Mouse (Mus musculus): ENCODE results near the gene Kcnn3. TPM values are rescaled to one million over a fixed set of nuclear protein-coding genes. Genes with fewer than 3 reads are reported as not detected.

Gene Kcnn3
- 3.5 and 4.0 TPM in 2 replicates for polyA plus RNA-seq (2015; fragmentation: Nextera tagmentation; extraction: Ambion mirVana)

GRCm38 (mm10) chr3:89519894-89520293 lies at the start of gene Kcnn3:
Kcnn3 (plus strand) TSS chr3:89520164.
- ATAC-seq (replicated peaks; ENCODE audit: extremely low read depth, insufficient read depth, low FRiP score): peak; percentile 85
- WGBS: under 1% methylated on average over 15 of the region's 15 CpGs
- H3K36me3 ChIP-seq (ENCODE audit: control insufficient read depth, insufficient read depth): no peaks in the 10 kb centered on the region

GRCm38 (mm10) chr3:89472280-89472679 lies 47.7 kb upstream of the Kcnn3 start:
- Histone ChIP-seq H3K27ac (ENCODE audit: low read length) (no peak overlapping the region), H3K4me3 (ENCODE audit: low read length) (no peak overlapping the region), H3K4me2 (ENCODE audit: low read depth, low read length) (no peak overlapping the region), H3K9me3 (replicated peaks; ENCODE audit: control insufficient read depth, low read length) (no peaks in the 10 kb centered on the region), H3K27me3 (ENCODE audit: control insufficient read depth, insufficient read depth, low read length) (no peaks in the 10 kb centered on the region), H3K36me3 (ENCODE audit: control insufficient read depth, insufficient read depth) (peaks cover 2% of the 10 kb centered on the region; the same call in 1 of the 2 replicates), H3K4me1 (ENCODE audit: control insufficient read depth, insufficient read depth, low read length) (no peaks in the 10 kb centered on the region), H3K9ac (ENCODE audit: low read length) (no peak overlapping the region)
- no peak for ATAC-seq (replicated peaks; ENCODE audit: extremely low read depth, insufficient read depth, low FRiP score)
- WGBS: 74% methylated on average over 7 of the region's 7 CpGs

More at GRCm38 (mm10) chr3:89519894-89520293, at the start of gene Kcnn3:
- peak within 1 kb of the TSS; percentile 92 for H3K4me2 ChIP-seq (ENCODE audit: low read depth, low read length)
- peaks cover 5% of the 10 kb centered on the region for H3K9me3 ChIP-seq (replicated peaks; ENCODE audit: control insufficient read depth, low read length)
- peaks cover 39% of the 10 kb centered on the region for H3K27me3 ChIP-seq (ENCODE audit: control insufficient read depth, insufficient read depth, low read length)
- H3K27ac ChIP-seq (ENCODE audit: low read length): no peak within 1 kb of the TSS
- peaks cover 20% of the 10 kb centered on the region for H3K4me1 ChIP-seq (ENCODE audit: control insufficient read depth, insufficient read depth, low read length)
- peak within 1 kb of the TSS; percentile 62 for H3K9ac ChIP-seq (ENCODE audit: low read length)
- peak within 1 kb of the TSS; percentile 51 for H3K4me3 ChIP-seq (ENCODE audit: low read length)

GRCm38 (mm10) chr3:89473838-89474237 lies 46.1 kb upstream of the Kcnn3 start:
- no peaks in the 10 kb centered on the region for H3K9me3 ChIP-seq (replicated peaks; ENCODE audit: control insufficient read depth, low read length)
- H3K27ac ChIP-seq (ENCODE audit: low read length): no peak overlapping the region
- no peak overlapping the region for H3K4me3 ChIP-seq (ENCODE audit: low read length)
- no peak overlapping the region for H3K4me2 ChIP-seq (ENCODE audit: low read depth, low read length)
- H3K36me3 ChIP-seq (ENCODE audit: control insufficient read depth, insufficient read depth): no peaks in the 10 kb centered on the region
- no peak overlapping the region for H3K9ac ChIP-seq (ENCODE audit: low read length)
- whole genome bisulfite sequencing: 78% methylated on average over 6 of the region's 6 CpGs
- H3K4me1 ChIP-seq (ENCODE audit: control insufficient read depth, insufficient read depth, low read length): no peaks in the 10 kb centered on the region
- no peaks in the 10 kb centered on the region for H3K27me3 ChIP-seq (ENCODE audit: control insufficient read depth, insufficient read depth, low read length)
- no peak for ATAC-seq (replicated peaks; ENCODE audit: extremely low read depth, insufficient read depth, low FRiP score)

GRCm38 (mm10) chr3:89479055-89479454 lies 40.9 kb upstream of the Kcnn3 start:
- H3K27me3 ChIP-seq (ENCODE audit: control insufficient read depth, insufficient read depth, low read length): no peaks in the 10 kb centered on the region
- no peaks in the 10 kb centered on the region for H3K9me3 ChIP-seq (replicated peaks; ENCODE audit: control insufficient read depth, low read length)
- ATAC-seq (replicated peaks; ENCODE audit: extremely low read depth, insufficient read depth, low FRiP score): no peak
- H3K36me3 ChIP-seq (ENCODE audit: control insufficient read depth, insufficient read depth): no peaks in the 10 kb centered on the region
- no peak overlapping the region for H3K4me3 ChIP-seq (ENCODE audit: low read length)
- no peak overlapping the region for H3K9ac ChIP-seq (ENCODE audit: low read length)
- no peak overlapping the region for H3K4me2 ChIP-seq (ENCODE audit: low read depth, low read length)
- no peaks in the 10 kb centered on the region for H3K4me1 ChIP-seq (ENCODE audit: control insufficient read depth, insufficient read depth, low read length)
- H3K27ac ChIP-seq (ENCODE audit: low read length): no peak overlapping the region
- 73% methylated on average over 6 of the region's 6 CpGs for WGBS

GRCm38 (mm10) chr3:89481488-89481887 lies 38.5 kb upstream of the Kcnn3 start:
- no peak overlapping the region for H3K27ac ChIP-seq (ENCODE audit: low read length)
- no peak overlapping the region for H3K9ac ChIP-seq (ENCODE audit: low read length)
- H3K36me3 ChIP-seq (ENCODE audit: control insufficient read depth, insufficient read depth): no peaks in the 10 kb centered on the region
- 46% methylated on average over 2 of the region's 2 CpGs for WGBS
- H3K4me2 ChIP-seq (ENCODE audit: low read depth, low read length): no peak overlapping the region
- ATAC-seq (replicated peaks; ENCODE audit: extremely low read depth, insufficient read depth, low FRiP score): no peak
- peaks cover 3% of the 10 kb centered on the region; the same call in 1 of the 2 replicates for H3K4me1 ChIP-seq (ENCODE audit: control insufficient read depth, insufficient read depth, low read length)
- H3K27me3 ChIP-seq (ENCODE audit: control insufficient read depth, insufficient read depth, low read length): no peaks in the 10 kb centered on the region
- no peaks in the 10 kb centered on the region for H3K9me3 ChIP-seq (replicated peaks; ENCODE audit: control insufficient read depth, low read length)
- no peak overlapping the region for H3K4me3 ChIP-seq (ENCODE audit: low read length)

- Histone ChIP-seq H3K4me3 (ENCODE audit: low read length) (no peak overlapping the region), H3K27me3 (ENCODE audit: control insufficient read depth, insufficient read depth, low read length) (no peaks in the 10 kb centered on the region), H3K36me3 (ENCODE audit: control insufficient read depth, insufficient read depth) (no peaks in the 10 kb centered on the region), H3K27ac (ENCODE audit: low read length) (no peak overlapping the region), H3K4me1 (ENCODE audit: control insufficient read depth, insufficient read depth, low read length) (peaks cover 8% of the 10 kb centered on the region; the same call in 1 of the 2 replicates), H3K9ac (ENCODE audit: low read length) (no peak overlapping the region), H3K4me2 (ENCODE audit: low read depth, low read length) (no peak overlapping the region), H3K9me3 (replicated peaks; ENCODE audit: control insufficient read depth, low read length) (no peaks in the 10 kb centered on the region)
- no peak for ATAC-seq (replicated peaks; ENCODE audit: extremely low read depth, insufficient read depth, low FRiP score)
- 77% methylated on average over 5 of the region's 5 CpGs for WGBS
Observed at GRCm38 (mm10) chr3:89482249-89482648, 37.7 kb upstream of the Kcnn3 start.

GRCm38 (mm10) chr3:89484766-89485524 lies 35.0 kb upstream of the Kcnn3 start:
- Histone ChIP-seq H3K4me3 (ENCODE audit: low read length) (0 out of 2 replicates have a peak overlapping the region, but pooled peaks have one; percentile 24), H3K4me1 (ENCODE audit: control insufficient read depth, insufficient read depth, low read length) (peaks cover 9% of the 10 kb centered on the region; the same call in 1 of the 2 replicates), H3K27ac (ENCODE audit: low read length) (no peak overlapping the region), H3K9me3 (replicated peaks; ENCODE audit: control insufficient read depth, low read length) (no peaks in the 10 kb centered on the region), H3K27me3 (ENCODE audit: control insufficient read depth, insufficient read depth, low read length) (no peaks in the 10 kb centered on the region; the same call in 1 of the 2 replicates), H3K9ac (ENCODE audit: low read length) (peak overlapping the region; percentile 55; the same call in 1 of the 2 replicates), H3K36me3 (ENCODE audit: control insufficient read depth, insufficient read depth) (no peaks in the 10 kb centered on the region), H3K4me2 (ENCODE audit: low read depth, low read length) (peak overlapping the region; percentile 55)
- peak; percentile 86 for ATAC-seq (replicated peaks; ENCODE audit: extremely low read depth, insufficient read depth, low FRiP score)
- WGBS: 15% methylated on average over 24 of the region's 24 CpGs

GRCm38 (mm10) chr3:89486111-89486510 lies 33.9 kb upstream of the Kcnn3 start:
- H3K4me1 ChIP-seq (ENCODE audit: control insufficient read depth, insufficient read depth, low read length): peaks cover 9% of the 10 kb centered on the region; the same call in 1 of the 2 replicates

More at GRCm38 (mm10) chr3:89486111-89486510, 33.9 kb upstream of the Kcnn3 start:
- Histone ChIP-seq H3K9ac (ENCODE audit: low read length) (no peak overlapping the region), H3K9me3 (replicated peaks; ENCODE audit: control insufficient read depth, low read length) (no peaks in the 10 kb centered on the region), H3K4me3 (ENCODE audit: low read length) (no peak overlapping the region), H3K27ac (ENCODE audit: low read length) (no peak overlapping the region), H3K27me3 (ENCODE audit: control insufficient read depth, insufficient read depth, low read length) (no peaks in the 10 kb centered on the region; the same call in 1 of the 2 replicates), H3K4me2 (ENCODE audit: low read depth, low read length) (no peak overlapping the region), H3K36me3 (ENCODE audit: control insufficient read depth, insufficient read depth) (no peaks in the 10 kb centered on the region)
- WGBS: 82% methylated on average over 8 of the region's 8 CpGs
- no peak for ATAC-seq (replicated peaks; ENCODE audit: extremely low read depth, insufficient read depth, low FRiP score)
